Mouse (Mus musculus) neural tube, embryonic 13.5 days (tissue): ENCODE measurements around the gene Fndc4. TPM values are rescaled to one million over a fixed set of nuclear protein-coding genes. Genes with fewer than 3 reads are reported as not detected.
A peak's percentile ranks its signal among the peaks of the same experiment; 100 is the strongest.

Source experiments
- ATAC-seq: fragments of 200-750 bp; cut with Nextera tagmentation; 2 replicates; pipeline ENCODE4 v1.8.0; 2017; ENCODE audit warnings: low read depth, mild to moderate bottlenecking, moderate TSS enrichment, moderate library complexity
- H3K27ac ChIP-seq: fragments of 300-500 bp; sonication (generic); replicated peaks from 2 replicates; pipeline ENCODE4 v1.5.1; 2015; ENCODE audit warnings: moderate library complexity, mild to moderate bottlenecking, inconsistent platforms
- H3K27me3 ChIP-seq: fragments of 300-500 bp; sonication (generic); 2 replicates; pipeline ENCODE4 v1.6.1; 2015; ENCODE audit warnings: mild to moderate bottlenecking, inconsistent platforms
- H3K36me3 ChIP-seq: fragments of 300-500 bp; sonication (generic); 2 replicates; pipeline ENCODE4 v1.6.1; 2015; ENCODE audit warnings: mild to moderate bottlenecking, inconsistent platforms
- H3K4me1 ChIP-seq: fragments of 300-500 bp; sonication (generic); replicated peaks from 2 replicates; pipeline ENCODE4 v1.6.1; 2015; ENCODE audit warnings: inconsistent platforms
- H3K4me2 ChIP-seq: fragments of 300-500 bp; sonication (generic); 2 replicates; pipeline ENCODE4 v1.6.1; 2015; ENCODE audit warnings: inconsistent platforms, mild to moderate bottlenecking, moderate library complexity
- H3K4me3 ChIP-seq: fragments of 300-500 bp; sonication (generic); 2 replicates; pipeline ENCODE4 v1.5.1; 2015; ENCODE audit warnings: mild to moderate bottlenecking, inconsistent platforms
- H3K9ac ChIP-seq: fragments of 300-500 bp; sonication (generic); 2 replicates; pipeline ENCODE4 v1.6.1; 2015; ENCODE audit warnings: moderate library complexity, mild to moderate bottlenecking, inconsistent platforms
- H3K9me3 ChIP-seq: fragments of 300-500 bp; sonication (generic); 2 replicates; pipeline ENCODE4 v1.6.1; 2016; ENCODE audit warnings: inconsistent platforms
- WGBS: fragments of 180-500 bp; shearing (Covaris S2); methylation state at CpG from one replicate; pipeline ENCODE4 v1.1.7; 2015; 5-methylcytosine and 5-hydroxymethylcytosine counted together
- polyA plus RNA-seq: library from polyadenylated mRNA; unstranded; fragments of >200 nt; fragmentation: Nextera tagmentation; extraction: Ambion mirVana; gene quantifications from 2 replicates; pipeline ENCODE4 v1.2.1, GENCODE M21; 2015

The Fndc4 gene
- polyA plus RNA-seq = 79.1 and 82.0 TPM in 2 replicates

- Histone ChIP-seq H3K9ac (peak within 1 kb of the TSS; percentile 92), H3K36me3 (peaks cover 20% of the 10 kb centered on the region), H3K9me3 (no peaks in the 10 kb centered on the region), H3K4me3 (peak within 1 kb of the TSS; percentile 69), H3K27me3 (no peaks in the 10 kb centered on the region), H3K4me1 (peaks cover 29% of the 10 kb centered on the region), H3K27ac (peak within 1 kb of the TSS; percentile 87), H3K4me2 (peak within 1 kb of the TSS; percentile 85)
- under 1% methylated on average over 32 of the region's 46 CpGs for WGBS
- peak; percentile 85 for ATAC-seq
These were observed at the start of gene Fndc4 for GRCm38 (mm10) chr5:31295606-31296141. Gene Fndc4, minus strand, starts transcription at chr5:31296080.

DNA sequence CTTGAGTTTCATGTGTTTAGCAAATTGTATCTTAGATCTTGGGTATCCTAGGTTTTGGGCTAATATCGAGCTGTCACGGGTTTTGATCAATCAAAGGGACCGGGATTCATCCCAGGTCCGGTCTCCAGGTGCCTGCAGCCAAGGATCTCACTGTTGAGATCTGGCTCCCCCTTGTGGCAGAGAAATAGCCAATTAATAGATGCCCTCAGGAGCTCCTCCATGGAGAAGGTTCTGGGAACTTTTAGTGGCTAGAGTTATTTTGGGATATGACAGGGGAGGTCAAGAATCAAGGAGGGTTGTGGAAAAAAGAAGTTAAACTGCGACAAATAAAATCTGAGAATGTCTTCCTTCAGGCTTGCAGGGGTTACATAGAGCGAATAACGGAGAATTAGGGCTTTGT is 32.4 kb upstream of the Fndc4 start:
- Histone ChIP-seq H3K4me1 (no peaks in the 10 kb centered on the region), H3K27ac (no peak overlapping the region), H3K4me3 (no peak overlapping the region), H3K27me3 (no peaks in the 10 kb centered on the region), H3K36me3 (no peaks in the 10 kb centered on the region), H3K9me3 (0 out of 2 replicates have a peak, but pooled peaks cover 3% of the 10 kb centered on the region), H3K9ac (no peak overlapping the region), H3K4me2 (no peak overlapping the region)
- 40% methylated on average over 7 of the region's 7 CpGs for WGBS
- no peak for ATAC-seq

GRCm38 (mm10) chr5:31326850-31327249 is 31.0 kb upstream of the Fndc4 start:
- Histone ChIP-seq H3K4me1 (no peaks in the 10 kb centered on the region), H3K9me3 (no peaks in the 10 kb centered on the region), H3K36me3 (no peaks in the 10 kb centered on the region), H3K27me3 (no peaks in the 10 kb centered on the region), H3K27ac (no peak overlapping the region), H3K4me3 (no peak overlapping the region), H3K9ac (no peak overlapping the region), H3K4me2 (no peak overlapping the region)
- 28% methylated on average over 5 of the region's 5 CpGs for WGBS
- no peak for ATAC-seq

DNA sequence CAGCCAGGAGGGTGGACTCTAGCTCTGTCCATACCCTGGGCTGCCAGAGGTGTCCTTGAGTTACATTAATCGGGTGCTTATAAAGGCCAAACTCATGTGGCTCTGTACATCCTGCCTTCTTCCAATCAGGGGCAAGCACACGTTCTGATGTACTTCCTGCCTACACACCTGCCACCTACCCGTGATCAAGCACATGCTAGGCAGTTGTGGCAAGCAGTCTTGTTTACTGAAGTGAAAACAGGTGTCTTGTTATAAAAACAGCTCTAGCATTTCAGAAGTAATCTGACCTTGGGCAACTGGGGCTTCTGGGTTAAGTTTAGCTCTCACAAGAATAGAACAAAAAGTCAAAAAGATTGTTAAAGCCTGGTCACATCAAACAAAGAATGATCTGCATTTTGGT is 28.2 kb upstream of the Fndc4 start:
- H3K36me3 ChIP-seq = no peaks in the 10 kb centered on the region
- H3K9ac ChIP-seq = no peak overlapping the region
- ATAC-seq = no peak
- no peak overlapping the region for H3K4me2 ChIP-seq
- no peak overlapping the region for H3K4me3 ChIP-seq
- H3K9me3 ChIP-seq = no peaks in the 10 kb centered on the region
- no peaks in the 10 kb centered on the region for H3K27me3 ChIP-seq
- no peak overlapping the region for H3K27ac ChIP-seq
- no peaks in the 10 kb centered on the region for H3K4me1 ChIP-seq
- 69% methylated on average over 3 of the region's 3 CpGs for WGBS

GRCm38 (mm10) chr5:31322776-31323175 is 26.9 kb upstream of the Fndc4 start:
- Histone ChIP-seq H3K4me2 (no peak overlapping the region), H3K36me3 (no peaks in the 10 kb centered on the region), H3K4me1 (no peaks in the 10 kb centered on the region), H3K9me3 (no peaks in the 10 kb centered on the region), H3K27me3 (no peaks in the 10 kb centered on the region), H3K27ac (no peak overlapping the region), H3K4me3 (no peak overlapping the region), H3K9ac (no peak overlapping the region)
- ATAC-seq = no peak
- 87% methylated on average over 3 of the region's 3 CpGs for WGBS

DNA sequence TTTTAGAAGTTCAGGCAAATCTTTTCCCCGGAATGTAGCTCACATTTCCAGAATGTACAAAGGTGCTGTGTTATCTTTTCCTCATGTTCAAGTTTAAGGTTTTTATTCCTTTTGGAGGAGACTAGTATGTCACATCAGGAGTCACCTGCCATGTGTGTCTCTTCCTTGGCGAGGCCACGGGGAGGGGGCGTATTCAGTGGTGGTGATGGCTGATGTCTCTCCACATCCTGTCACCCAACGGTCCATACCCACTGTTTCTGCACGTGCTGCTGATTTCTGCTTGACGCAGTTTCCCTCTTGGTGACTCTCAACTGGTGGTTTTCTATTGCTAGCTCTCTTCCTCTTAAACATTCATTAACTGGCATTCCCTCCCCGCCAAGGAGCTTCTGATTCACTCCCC is 16.9 kb upstream of the Fndc4 start:
- Histone ChIP-seq H3K9me3 (no peaks in the 10 kb centered on the region), H3K27me3 (no peaks in the 10 kb centered on the region), H3K9ac (no peak overlapping the region), H3K36me3 (no peaks in the 10 kb centered on the region), H3K4me3 (no peak overlapping the region), H3K27ac (no peak overlapping the region), H3K4me1 (no peaks in the 10 kb centered on the region), H3K4me2 (no peak overlapping the region)
- WGBS = 94% methylated on average over 8 of the region's 8 CpGs
- no peak for ATAC-seq

GRCm38 (mm10) chr5:31303093-31303492 is 7.2 kb upstream of the Fndc4 start:
- Histone ChIP-seq H3K27me3 (no peaks in the 10 kb centered on the region), H3K4me1 (no peaks in the 10 kb centered on the region), H3K27ac (no peak overlapping the region), H3K36me3 (no peaks in the 10 kb centered on the region), H3K4me2 (no peak overlapping the region), H3K4me3 (no peak overlapping the region), H3K9ac (no peak overlapping the region), H3K9me3 (no peaks in the 10 kb centered on the region)
- 88% methylated on average over 6 of the region's 6 CpGs for WGBS
- no peak for ATAC-seq

GRCm38 (mm10) chr5:31301866-31302265 is 6.0 kb upstream of the Fndc4 start:
- 72% methylated on average over 8 of the region's 8 CpGs for WGBS
- H3K27ac ChIP-seq = no peak overlapping the region
- no peak overlapping the region for H3K4me3 ChIP-seq
- no peaks in the 10 kb centered on the region for H3K9me3 ChIP-seq
- H3K9ac ChIP-seq = no peak overlapping the region
- no peak overlapping the region for H3K4me2 ChIP-seq
- no peaks in the 10 kb centered on the region for H3K4me1 ChIP-seq
- H3K27me3 ChIP-seq = no peaks in the 10 kb centered on the region
- no peaks in the 10 kb centered on the region for H3K36me3 ChIP-seq
- no peak for ATAC-seq

DNA sequence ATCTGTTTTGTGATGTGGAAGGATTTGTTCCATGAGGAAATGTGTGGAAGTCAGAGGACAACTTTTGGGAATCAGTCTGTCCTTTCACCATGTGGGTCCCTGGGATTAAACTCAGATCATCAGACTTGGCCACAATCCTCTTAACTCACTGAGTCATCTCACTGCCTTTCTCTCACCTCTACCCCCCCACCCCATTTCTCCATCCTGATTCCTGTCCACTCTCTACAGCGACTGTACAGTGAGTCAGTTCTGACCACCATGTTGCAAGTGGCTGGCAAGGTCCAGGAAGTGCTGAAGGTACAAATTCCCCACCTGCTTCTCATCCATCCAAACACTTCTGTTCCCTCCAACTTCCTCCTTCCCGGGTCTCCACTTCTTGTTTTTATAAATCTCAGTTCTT is 2.6 kb upstream of the Fndc4 start:
- Histone ChIP-seq H3K4me1 (peaks cover 17% of the 10 kb centered on the region), H3K4me2 (no peak overlapping the region), H3K36me3 (peaks cover 7% of the 10 kb centered on the region), H3K9me3 (no peaks in the 10 kb centered on the region), H3K4me3 (no peak overlapping the region), H3K9ac (no peak overlapping the region), H3K27me3 (no peaks in the 10 kb centered on the region), H3K27ac (no peak overlapping the region)
- no peak for ATAC-seq
- WGBS = 61% methylated on average over 2 of the region's 2 CpGs

- WGBS = 85% methylated on average over 3 of the region's 3 CpGs
- no peak for ATAC-seq
- H3K4me2 ChIP-seq = no peak overlapping the region
- H3K36me3 ChIP-seq = peaks cover 12% of the 10 kb centered on the region
- H3K4me3 ChIP-seq = no peak overlapping the region
- no peak overlapping the region for H3K9ac ChIP-seq
- no peak overlapping the region for H3K27ac ChIP-seq
- no peaks in the 10 kb centered on the region for H3K9me3 ChIP-seq
- peaks cover 21% of the 10 kb centered on the region for H3K4me1 ChIP-seq
- H3K27me3 ChIP-seq = no peaks in the 10 kb centered on the region
These were observed 2.1 kb upstream of the Fndc4 start for GRCm38 (mm10) chr5:31297981-31298380.

DNA sequence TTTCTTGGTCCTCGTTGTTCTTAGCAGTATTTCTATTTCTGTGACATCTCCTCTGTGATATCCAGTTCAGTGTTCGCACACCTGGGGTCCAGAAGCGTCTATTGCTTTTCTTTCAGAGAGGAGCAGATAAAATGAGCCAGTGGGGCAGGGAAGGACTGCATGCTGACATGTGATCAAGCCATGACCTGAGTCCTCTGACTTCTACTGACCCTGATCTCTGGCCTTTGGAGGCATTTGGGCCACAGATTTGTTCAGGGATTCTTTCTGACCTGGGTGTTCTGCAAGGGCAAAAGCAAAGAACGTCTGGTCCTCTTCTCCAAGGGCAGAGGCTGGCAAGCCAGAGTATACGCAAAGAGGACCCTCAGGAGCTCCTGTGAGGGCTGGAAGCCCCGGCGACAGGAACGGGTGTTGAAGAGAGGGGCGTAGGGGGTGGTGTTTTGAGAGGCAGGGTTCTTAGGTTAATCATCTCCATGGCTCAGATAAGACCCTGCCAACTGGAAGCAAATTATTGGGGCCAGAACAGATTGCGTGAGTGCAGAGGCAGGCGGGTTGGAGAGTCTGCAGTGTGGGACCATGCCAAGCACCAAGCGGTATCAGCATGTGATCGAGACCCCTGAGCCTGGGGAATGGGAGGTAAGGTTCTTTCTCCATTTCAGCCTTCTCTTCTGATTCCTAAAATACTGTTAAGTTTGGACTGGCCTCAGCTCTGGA is 1.3 kb upstream of the Fndc4 start, which contains the start of gene Gckr:
Gene Gckr, plus strand, starts transcription at position 397 of the 711 bp plus-strand sequence.
- Histone ChIP-seq H3K27me3 (no peaks in the 10 kb centered on the region), H3K4me1 (peaks cover 21% of the 10 kb centered on the region), H3K9me3 (no peaks in the 10 kb centered on the region), H3K27ac (no peak within 1 kb of the TSS; the same call in 1 of the 2 replicates), H3K36me3 (peaks cover 20% of the 10 kb centered on the region), H3K4me3 (peak within 1 kb of the TSS; percentile 69), H3K4me2 (peak within 1 kb of the TSS; percentile 85), H3K9ac (peak within 1 kb of the TSS; percentile 92; the same call in 1 of the 2 replicates)
- no peak for ATAC-seq
- 82% methylated on average over 13 of the region's 13 CpGs for WGBS

DNA sequence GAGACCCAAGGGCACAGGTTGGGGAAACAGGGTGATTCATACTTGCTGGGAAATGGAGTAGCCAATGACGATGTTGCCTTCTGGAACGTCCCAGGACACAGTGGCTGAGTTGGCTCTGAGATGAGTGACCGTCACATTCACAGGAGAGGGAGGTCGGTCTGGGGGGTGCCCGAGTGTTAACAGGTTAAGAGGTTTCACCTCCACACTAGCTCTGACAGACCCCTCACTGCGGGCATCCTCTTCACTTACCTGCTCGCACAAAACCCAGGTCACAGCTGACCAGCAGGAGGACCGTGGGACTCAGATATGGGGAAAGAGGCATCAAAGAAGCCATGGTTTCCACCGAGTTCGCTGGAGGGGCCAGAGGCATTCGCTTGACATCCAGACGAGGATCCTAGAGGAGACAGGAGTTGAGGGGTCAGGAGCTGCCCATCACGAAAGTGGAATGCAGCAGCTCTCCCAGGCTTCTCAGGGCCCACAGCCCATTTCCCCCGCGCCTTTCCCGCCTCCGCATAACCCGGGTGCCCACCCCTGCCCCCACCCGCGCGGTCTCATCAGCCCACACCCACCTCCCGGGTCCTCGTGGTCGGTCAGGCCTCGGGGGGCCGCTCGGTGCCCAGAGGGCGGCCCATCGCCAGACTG is 795 bp downstream of the Fndc4 start:
- ATAC-seq = no peak; the same call in 1 of the 2 replicates
- Histone ChIP-seq H3K4me2 (peak overlapping the region; percentile 85), H3K4me3 (peak overlapping the region; percentile 69), H3K4me1 (peaks cover 35% of the 10 kb centered on the region), H3K27ac (peak overlapping the region; percentile 87), H3K9ac (peak overlapping the region; percentile 92), H3K36me3 (peaks cover 20% of the 10 kb centered on the region), H3K27me3 (no peaks in the 10 kb centered on the region), H3K9me3 (no peaks in the 10 kb centered on the region)
- 3% methylated on average over 29 of the region's 29 CpGs for WGBS
